Mouse (Mus musculus) embryo, embryonic 10 days (tissue): ENCODE data around the gene Prg2.
A peak's percentile ranks its signal among the peaks of the same experiment; 100 is the strongest.

ENCODE experiments used
- DNase-seq: peaks from one replicate; pipeline ENCODE4 v3.0.0-alpha.2; 2015; ENCODE audit warnings: low spot score

Prg2 gene

GRCm38 (mm10) chr2:84961901-84962300, 18.4 kb upstream of the Prg2 start:
- DNase-seq, result no peak

GRCm38 (mm10) chr2:84962906-84963507, 17.3 kb upstream of the Prg2 start:
- DNase-seq, result peak; percentile 14

GRCm38 (mm10) chr2:84964111-84964801, 16.0 kb upstream of the Prg2 start:
- no peak for DNase-seq

GRCm38 (mm10) chr2:84967318-84967991, 12.8 kb upstream of the Prg2 start:
- no peak for DNase-seq

- no peak for DNase-seq
Measured at GRCm38 (mm10) chr2:84975580-84975979, 4.7 kb upstream of the Prg2 start.

GRCm38 (mm10) chr2:84987930-84988329, 7.7 kb downstream of the Prg2 start, which contains the start of gene Prg3:
TSS of gene Prg3 (plus strand) at chr2:84988215.
- DNase-seq, result no peak

DNA sequence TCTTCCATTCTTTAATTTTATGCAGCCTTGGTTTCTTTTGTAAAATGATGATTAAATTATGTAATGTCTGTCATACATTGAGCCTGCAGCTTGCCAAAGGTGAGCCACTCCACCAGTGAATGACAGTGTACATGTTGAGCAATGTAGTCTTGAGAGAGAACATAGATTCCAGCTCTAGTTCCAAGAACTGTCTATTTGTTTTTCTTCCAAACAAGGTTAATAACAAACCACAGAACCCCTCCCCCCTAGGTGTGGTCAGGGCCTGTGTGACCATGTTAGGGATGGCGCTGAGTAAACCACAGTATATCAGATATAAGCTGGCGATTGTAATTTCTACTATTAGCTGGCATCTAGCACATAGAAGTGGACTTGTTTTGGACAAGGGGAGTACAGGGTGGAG, 16.1 kb downstream of the Prg2 start:
- no peak for DNase-seq

DNA sequence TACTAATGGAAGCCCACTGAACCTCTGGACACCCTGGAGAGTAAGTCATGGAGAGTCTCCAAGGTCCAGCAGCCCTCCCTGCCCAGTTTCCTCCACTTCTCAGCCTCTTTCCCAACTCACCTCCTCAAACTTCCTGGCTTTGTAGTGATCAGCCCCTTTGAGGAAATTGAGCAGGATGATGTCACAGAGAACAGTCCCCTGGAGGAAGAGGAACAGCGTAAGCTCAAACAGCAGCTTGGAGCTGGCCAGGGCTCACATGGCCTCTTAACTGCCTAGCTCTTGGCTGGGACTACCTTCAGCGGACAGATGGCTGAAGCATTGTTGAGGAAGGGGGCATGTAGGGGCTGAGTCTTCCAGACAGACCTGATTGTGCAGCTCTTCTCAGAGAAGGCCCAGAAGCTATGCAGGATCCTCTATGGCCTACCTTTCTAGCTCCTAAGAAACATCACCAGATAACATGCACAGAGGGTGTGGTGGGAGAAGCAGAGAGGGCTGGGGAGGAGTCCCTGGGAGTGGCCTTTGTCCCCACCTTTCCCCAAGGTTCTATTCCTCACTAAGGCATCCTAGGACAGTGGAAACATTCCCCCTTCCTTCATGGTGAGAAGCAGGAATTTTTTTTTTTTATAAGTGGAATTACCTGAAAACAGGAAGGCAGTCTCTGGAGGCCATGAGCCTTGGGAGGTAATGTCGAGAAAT, 19.4 kb downstream of the Prg2 start:
- DNase-seq, result no peak

DNA sequence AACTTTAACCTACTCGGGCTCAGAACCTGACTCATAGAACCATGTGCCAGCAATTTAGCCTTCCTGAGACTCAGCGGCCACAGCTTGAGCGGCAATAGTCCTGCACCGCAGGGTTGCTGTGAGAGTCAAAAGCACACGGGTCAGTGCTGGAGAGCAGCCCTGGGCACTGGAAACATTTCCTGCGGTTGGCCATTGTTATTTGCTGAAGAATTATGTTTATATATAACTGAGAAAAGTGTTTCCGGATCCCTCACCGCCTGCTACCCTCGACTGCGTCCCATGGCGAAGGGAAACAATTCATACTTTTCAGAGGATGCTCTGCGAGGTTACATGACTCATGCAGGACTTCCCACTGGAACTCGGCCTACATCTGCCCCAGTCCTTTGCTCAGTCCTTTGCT, 21.2 kb downstream of the Prg2 start:
- DNase-seq, result no peak

DNA sequence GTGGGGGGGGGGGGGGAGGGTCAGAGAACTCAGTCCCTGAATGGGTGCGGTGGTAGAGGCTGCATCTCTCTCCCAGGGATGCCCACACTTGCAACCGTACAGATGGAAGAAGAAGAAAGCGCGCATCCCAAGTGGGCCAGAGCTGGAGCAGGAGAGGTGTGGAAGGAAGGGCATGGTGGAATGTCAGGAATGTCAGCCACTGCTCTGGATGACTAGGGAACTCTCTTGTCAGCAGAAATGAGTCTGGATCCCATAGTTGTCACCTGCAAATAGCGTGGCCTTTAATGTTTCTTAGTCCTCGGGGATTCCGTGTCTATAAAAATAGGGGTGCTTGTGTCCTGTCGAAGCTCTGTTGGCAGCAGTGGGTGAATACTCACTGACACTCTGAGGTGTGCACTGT, 22.3 kb downstream of the Prg2 start:
- no peak for DNase-seq

GRCm38 (mm10) chr2:85004341-85004740, 24.1 kb downstream of the Prg2 start:
- no peak for DNase-seq

DNA sequence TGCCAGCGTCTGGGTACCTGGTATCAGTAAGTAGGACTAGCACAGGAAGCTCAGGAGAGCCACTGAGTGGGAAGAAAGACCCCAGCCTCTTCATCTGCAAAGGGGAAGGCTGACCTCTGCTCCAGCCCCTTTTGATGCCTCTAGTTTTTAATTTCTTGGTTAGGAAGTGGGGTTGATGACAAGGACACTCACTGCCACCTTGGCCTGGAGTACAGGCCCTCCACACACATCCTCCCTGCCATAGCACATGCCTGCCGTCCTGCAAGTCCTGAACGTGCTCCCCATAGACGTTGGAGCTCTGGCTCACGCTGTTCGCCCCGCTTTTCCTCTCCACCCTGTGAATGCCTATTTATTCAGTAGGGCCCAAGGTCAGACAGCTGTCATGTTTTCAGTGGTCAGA, 26.3 kb downstream of the Prg2 start:
- no peak for DNase-seq

DNA sequence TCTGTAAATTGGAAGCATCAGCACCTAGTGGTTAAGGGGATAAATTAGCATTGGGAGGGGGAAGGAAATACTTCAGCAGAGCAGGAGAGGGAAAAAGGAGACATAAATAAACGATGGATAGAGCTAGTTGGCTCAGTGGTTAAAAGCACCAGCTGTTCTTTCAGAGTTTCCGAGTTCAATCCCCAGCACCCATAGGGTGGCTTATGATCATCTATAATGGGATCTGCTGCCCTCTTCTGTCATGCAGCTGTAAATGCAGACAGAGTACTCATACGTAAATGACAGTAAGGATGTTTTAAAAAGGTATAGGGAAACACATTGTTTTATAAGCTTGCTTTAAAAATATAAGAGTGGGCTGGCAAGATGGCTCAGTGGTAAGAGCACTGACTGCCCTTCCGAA, 27.5 kb downstream of the Prg2 start:
- DNase-seq, result peak; percentile 52

DNA sequence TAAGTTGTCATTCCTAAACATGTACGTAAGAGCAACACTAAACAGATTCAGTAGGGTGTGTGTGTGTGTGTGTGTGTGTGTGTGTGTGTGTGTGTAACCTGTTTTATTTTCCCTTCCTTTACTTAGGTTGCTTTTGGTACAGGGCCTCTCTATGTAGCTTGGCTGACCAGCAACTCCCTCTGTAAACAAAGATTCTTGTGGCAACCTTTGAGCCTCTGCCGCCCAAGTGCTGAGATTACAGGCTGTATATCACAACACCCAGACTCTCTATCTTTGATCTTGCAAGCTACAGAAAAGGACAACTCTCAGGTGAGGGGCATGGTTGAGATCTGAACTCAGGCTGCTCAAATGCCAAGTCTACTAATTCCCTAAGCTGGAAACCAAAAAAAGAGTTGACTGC, 29.0 kb downstream of the Prg2 start:
- no peak for DNase-seq

GRCm38 (mm10) chr2:85011906-85012604, 31.8 kb downstream of the Prg2 start:
- peak; percentile 55 for DNase-seq

DNA sequence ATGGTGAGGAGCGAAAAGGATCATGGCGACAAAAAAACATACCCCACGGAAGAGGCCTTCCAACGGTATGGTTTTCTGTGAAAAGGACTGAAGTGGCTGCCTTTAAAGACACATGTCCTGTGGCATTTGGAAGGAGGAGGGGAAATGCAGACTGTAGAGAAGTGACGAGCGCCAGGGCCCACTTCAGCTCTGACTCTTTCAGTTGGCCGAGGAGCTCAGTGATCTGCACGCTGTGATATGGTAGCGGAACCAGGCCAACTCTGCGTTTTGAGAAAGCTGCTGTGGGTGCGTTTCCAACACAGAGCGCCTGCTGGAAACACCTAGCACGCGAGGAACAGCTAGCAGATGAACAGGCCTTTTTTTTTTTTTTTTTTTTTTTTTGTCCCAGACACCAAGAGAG, 32.4 kb downstream of the Prg2 start:
- no peak for DNase-seq

DNA sequence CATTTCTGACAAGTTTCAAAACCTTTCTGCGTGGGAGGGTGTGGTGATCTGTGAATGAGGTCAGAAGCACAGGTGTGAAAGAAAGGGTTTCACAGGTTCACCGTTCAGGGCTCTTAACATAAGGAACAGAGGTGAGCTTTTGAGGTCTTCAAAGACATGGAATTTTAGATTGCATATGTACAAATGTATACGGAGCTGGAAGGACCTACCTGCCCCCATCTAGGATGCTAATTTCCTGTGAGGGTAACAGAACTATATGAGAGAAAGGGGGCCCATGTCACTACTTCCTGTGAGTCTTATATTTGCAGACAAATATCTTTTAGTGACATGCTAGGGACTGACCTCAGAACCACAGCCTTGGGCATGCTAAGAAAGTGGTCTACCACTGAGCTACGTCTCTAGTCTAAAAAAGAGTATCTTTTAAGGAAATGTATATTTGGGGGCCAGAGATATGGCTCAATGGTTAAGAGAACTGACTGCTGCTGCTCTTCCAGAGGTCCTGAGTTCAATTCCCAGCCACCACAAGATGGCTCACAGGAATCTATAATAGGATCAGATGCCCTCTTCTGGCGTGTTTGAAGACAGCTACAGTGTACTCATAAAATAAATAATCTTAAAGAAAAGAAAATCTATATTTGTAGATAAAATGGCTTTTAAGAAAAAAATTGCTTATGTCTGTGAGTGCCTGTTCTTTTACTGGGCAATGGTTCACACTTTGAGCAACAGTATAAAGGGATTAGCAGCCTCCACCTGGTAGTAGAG, 33.7 kb downstream of the Prg2 start:
- DNase-seq, result no peak

DNA sequence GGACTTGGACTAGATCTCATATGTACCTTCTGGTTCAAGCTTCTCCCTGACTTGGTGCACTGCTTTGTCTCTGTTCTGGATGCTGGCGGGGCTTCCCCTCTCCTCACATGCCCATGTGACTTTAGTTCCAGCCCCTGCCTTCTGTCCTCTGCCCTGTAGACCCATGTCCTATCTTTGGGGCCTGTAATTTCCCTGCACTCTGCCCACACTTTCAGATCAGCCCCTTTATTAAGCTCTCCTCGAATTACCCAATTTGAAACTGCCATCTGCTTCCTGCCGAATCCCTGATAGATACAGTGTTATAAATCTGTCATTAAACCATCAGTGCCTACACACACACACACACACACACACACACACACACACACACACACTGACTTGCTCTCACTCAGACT, 34.3 kb downstream of the Prg2 start:
- DNase-seq, result no peak

- peak; percentile 68 for DNase-seq
Measured at GRCm38 (mm10) chr2:85022043-85022442, 41.8 kb downstream of the Prg2 start.

GRCm38 (mm10) chr2:85026178-85026577, 45.9 kb downstream of the Prg2 start:
- no peak for DNase-seq

GRCm38 (mm10) chr2:85027281-85027680, 47.0 kb downstream of the Prg2 start:
- DNase-seq, result no peak
